Mouse (Mus musculus) MEL (cell line): ENCODE results near the gene Pafah1b1.

Source experiments
- CTCF ChIP-seq, 3 experiments: IDR thresholded peaks in 2 of 3; conservative IDR thresholded peaks in 1 of 3; 2 replicates each; pipeline ENCODE4 v1.5.1; 2011 to 2012; ENCODE audit warnings: low read length in 3 of 3, low read depth in 2 of 3, mild to moderate bottlenecking in 2 of 3, improper control_type of control experiment in 1 of 3, inconsistent platforms in 1 of 3, mixed read lengths in 1 of 3, moderate library complexity in 1 of 3; ENCODE audit not compliant: control insufficient read depth in 1 of 3, insufficient read depth in 1 of 3, poor library complexity in 1 of 3, severe bottlenecking in 1 of 3
- JUND ChIP-seq: IDR thresholded peaks from 2 replicates; pipeline ENCODE4 v1.6.1; 2011; ENCODE audit warnings: low read depth, mild to moderate bottlenecking, improper control_type of control experiment, low read length
- KAT2A ChIP-seq: conservative IDR thresholded peaks from 2 replicates; pipeline ENCODE4 v1.6.1; 2012; ENCODE audit warnings: low read depth, low read length, improper control_type of control experiment, inconsistent platforms
- POLR2A ChIP-seq, 2 experiments: IDR thresholded peaks; 2 replicates each; pipeline ENCODE4 v1.6.1; 2011 to 2012; ENCODE audit warnings: low read length in 2 of 2, mild to moderate bottlenecking in 2 of 2, control low read depth in 1 of 2, improper control_type of control experiment in 1 of 2, low read depth in 1 of 2, moderate library complexity in 1 of 2; ENCODE audit not compliant: control insufficient read depth in 1 of 2, insufficient read depth in 1 of 2, poor library complexity in 1 of 2

GRCm38 (mm10) chr11:74767469-74767868 lies 43.0 kb upstream of the Pafah1b1 start:
- TF ChIP-seq KAT2A (no peak), JUND (no peak), CTCF (IDR thresholded peaks at IDR 0.05 in 2 of 3, conservative IDR thresholded peaks at IDR 0.05 in 1 of 3; ENCODE audit: control insufficient read depth in 1 of 3, insufficient read depth in 1 of 3, low read depth in 2 of 3, low read length in 3 of 3, poor library complexity in 1 of 3, severe bottlenecking in 1 of 3) (no peak), POLR2A (IDR thresholded peaks at IDR 0.05; ENCODE audit: control insufficient read depth in 1 of 2, insufficient read depth in 1 of 2, low read depth in 1 of 2, low read length in 2 of 2, poor library complexity in 1 of 2) (no peak)
